Mouse (Mus musculus) midbrain, embryonic 16.5 days (tissue): ENCODE data around the gene F830045P16Rik. TPM values are rescaled to one million over a fixed set of nuclear protein-coding genes. Genes with fewer than 3 reads are reported as not detected.
"Not testable (repeated sequence)": the region's sequence is repeated elsewhere in the genome, so short reads cannot be mapped to it uniquely, and the experiment has no call there.

ENCODE experiments used
- ATAC-seq: fragments of 200-750 bp; cut with Nextera tagmentation; 2 replicates; pipeline ENCODE4 v1.8.0; 2017; ENCODE audit warnings: moderate TSS enrichment
- H3K27ac ChIP-seq: fragments of 300-500 bp; sonication (generic); 2 replicates; pipeline ENCODE4 v1.5.1; 2014; ENCODE audit warnings: mild to moderate bottlenecking, low read length, mixed read lengths
- H3K27me3 ChIP-seq: fragments of 300-500 bp; sonication (generic); 2 replicates; pipeline ENCODE4 v1.6.1; 2014; ENCODE audit warnings: low read depth, low read length, mixed read lengths; ENCODE audit not compliant: control insufficient read depth, insufficient read depth
- H3K36me3 ChIP-seq: fragments of 300-500 bp; sonication (generic); 2 replicates; pipeline ENCODE4 v1.6.1; 2014; ENCODE audit warnings: mild to moderate bottlenecking, low read length, moderate library complexity, mixed read lengths; ENCODE audit not compliant: control insufficient read depth, insufficient read depth
- H3K4me1 ChIP-seq: fragments of 300-500 bp; sonication (generic); 2 replicates; pipeline ENCODE4 v1.6.1; 2014; ENCODE audit warnings: mild to moderate bottlenecking, low read length, mixed read lengths; ENCODE audit not compliant: control insufficient read depth, insufficient read depth
- H3K4me2 ChIP-seq: fragments of 300-500 bp; sonication (generic); 2 replicates; pipeline ENCODE4 v1.6.1; 2014; ENCODE audit warnings: mild to moderate bottlenecking, low read length, mixed read lengths
- H3K4me3 ChIP-seq: fragments of 300-500 bp; sonication (generic); 2 replicates; pipeline ENCODE4 v1.5.1; 2014; ENCODE audit warnings: low read depth, mild to moderate bottlenecking, low read length, moderate library complexity, mixed read lengths
- H3K9ac ChIP-seq: fragments of 300-500 bp; sonication (generic); 2 replicates; pipeline ENCODE4 v1.6.1; 2014; ENCODE audit warnings: low read depth, low read length, mixed read lengths
- H3K9me3 ChIP-seq: fragments of 300-500 bp; sonication (generic); replicated peaks from 2 replicates; pipeline ENCODE4 v1.6.1; 2014; ENCODE audit warnings: mild to moderate bottlenecking, low read length, mixed read lengths; ENCODE audit not compliant: control insufficient read depth, poor library complexity, severe bottlenecking
- WGBS: fragments of 180-500 bp; shearing (Covaris S2); extraction: QIAGEN DNeasy Blood & Tissue Kit; methylation state at CpG from one replicate; pipeline ENCODE4 v1.1.7; 2014; 5-methylcytosine and 5-hydroxymethylcytosine counted together
- polyA plus RNA-seq: library from polyadenylated mRNA; unstranded; fragments of >200 nt; fragmentation: Nextera tagmentation; extraction: Ambion mirVana; gene quantifications from 2 replicates; pipeline ENCODE4 v1.2.1, GENCODE M21; 2015

Gene F830045P16Rik
- polyA plus RNA-seq, 1 experiment from 2014 or later, result not detected

GRCm38 (mm10) chr2:129483150-129483549 is 53.3 kb downstream of the F830045P16Rik start:
- H3K4me2 ChIP-seq, result no peak overlapping the region
- no peak for ATAC-seq
- 95% methylated on average over 3 of the region's 3 CpGs for WGBS

GRCm38 (mm10) chr2:129471905-129472304 is 64.5 kb downstream of the F830045P16Rik start:
- no peaks in the 10 kb centered on the region for H3K4me1 ChIP-seq
- H3K27me3 ChIP-seq, result no peaks in the 10 kb centered on the region
- no peak overlapping the region for H3K27ac ChIP-seq
- no peak for ATAC-seq
- 22% methylated on average over 5 of the region's 5 CpGs for WGBS
- no peak overlapping the region for H3K4me3 ChIP-seq
- no peaks in the 10 kb centered on the region for H3K9me3 ChIP-seq
- H3K9ac ChIP-seq, result no peak overlapping the region
- no peak overlapping the region for H3K4me2 ChIP-seq
- H3K36me3 ChIP-seq, result no peaks in the 10 kb centered on the region

More at GRCm38 (mm10) chr2:129483150-129483549, 53.3 kb downstream of the F830045P16Rik start:
- Histone ChIP-seq H3K27me3 (no peaks in the 10 kb centered on the region), H3K4me3 (no peak overlapping the region), H3K27ac (no peak overlapping the region), H3K4me1 (no peaks in the 10 kb centered on the region), H3K9me3 (no peaks in the 10 kb centered on the region), H3K9ac (no peak overlapping the region), H3K36me3 (no peaks in the 10 kb centered on the region)

GRCm38 (mm10) chr2:129470839-129471238 is 65.6 kb downstream of the F830045P16Rik start:
- ATAC-seq, result no peak
- Histone ChIP-seq H3K4me3 (no peak overlapping the region), H3K36me3 (no peaks in the 10 kb centered on the region), H3K4me2 (no peak overlapping the region), H3K9ac (no peak overlapping the region), H3K27me3 (no peaks in the 10 kb centered on the region), H3K27ac (no peak overlapping the region), H3K9me3 (no peaks in the 10 kb centered on the region), H3K4me1 (no peaks in the 10 kb centered on the region)
- 77% methylated on average over 2 of the region's 2 CpGs for WGBS

GRCm38 (mm10) chr2:129438772-129439171 is 97.6 kb downstream of the F830045P16Rik start:
- H3K4me3 ChIP-seq, H3K27ac ChIP-seq, H3K27me3 ChIP-seq, H3K36me3 ChIP-seq, H3K9ac ChIP-seq, H3K9me3 ChIP-seq, ATAC-seq, H3K4me1 ChIP-seq, H3K4me2 ChIP-seq: not testable (repeated sequence)
- 94% methylated on average over 1 of the region's 1 CpGs for WGBS

- WGBS, result 62% methylated on average over 1 of the region's 1 CpGs
- Histone ChIP-seq H3K4me2 (no peak overlapping the region), H3K27ac (no peak overlapping the region), H3K36me3 (no peaks in the 10 kb centered on the region), H3K9ac (no peak overlapping the region), H3K4me3 (no peak overlapping the region), H3K9me3 (no peaks in the 10 kb centered on the region), H3K4me1 (no peaks in the 10 kb centered on the region), H3K27me3 (no peaks in the 10 kb centered on the region)
- no peak for ATAC-seq
Measured at GRCm38 (mm10) chr2:129435154-129435553, 101.2 kb downstream of the F830045P16Rik start.

- WGBS, result 39% methylated on average over 3 of the region's 3 CpGs
- ATAC-seq, result no peak
- no peak overlapping the region for H3K4me3 ChIP-seq
Measured at GRCm38 (mm10) chr2:129423741-129424140, 112.7 kb downstream of the F830045P16Rik start.

GRCm38 (mm10) chr2:129420897-129421561 is 115.4 kb downstream of the F830045P16Rik start:
- Histone ChIP-seq H3K9ac (no peak overlapping the region), H3K36me3 (no peaks in the 10 kb centered on the region), H3K4me1 (no peaks in the 10 kb centered on the region), H3K27ac (no peak overlapping the region), H3K4me2 (no peak overlapping the region), H3K27me3 (no peaks in the 10 kb centered on the region), H3K9me3 (0 out of 2 replicates have a peak, but pooled peaks cover 4% of the 10 kb centered on the region), H3K4me3 (no peak overlapping the region)
- 94% methylated on average over 10 of the region's 10 CpGs for WGBS
- ATAC-seq, result no peak

More at GRCm38 (mm10) chr2:129423741-129424140, 112.7 kb downstream of the F830045P16Rik start:
- Histone ChIP-seq H3K9ac (no peak overlapping the region), H3K9me3 (0 out of 2 replicates have a peak, but pooled peaks cover 4% of the 10 kb centered on the region), H3K4me2 (no peak overlapping the region), H3K27me3 (no peaks in the 10 kb centered on the region), H3K36me3 (no peaks in the 10 kb centered on the region), H3K4me1 (no peaks in the 10 kb centered on the region), H3K27ac (no peak overlapping the region)

GRCm38 (mm10) chr2:129419361-129419880 is 117.0 kb downstream of the F830045P16Rik start:
- no peak overlapping the region for H3K4me3 ChIP-seq
- H3K27me3 ChIP-seq, result no peaks in the 10 kb centered on the region
- H3K4me2 ChIP-seq, result no peak overlapping the region
- H3K9me3 ChIP-seq, result 0 out of 2 replicates have a peak, but pooled peaks cover 4% of the 10 kb centered on the region
- H3K36me3 ChIP-seq, result no peaks in the 10 kb centered on the region
- H3K4me1 ChIP-seq, result no peaks in the 10 kb centered on the region
- whole genome bisulfite sequencing, result 91% methylated on average over 3 of the region's 3 CpGs
- H3K27ac ChIP-seq, result no peak overlapping the region
- H3K9ac ChIP-seq, result no peak overlapping the region
- no peak for ATAC-seq

- Histone ChIP-seq H3K9me3 (no peaks in the 10 kb centered on the region), H3K27ac (no peak overlapping the region), H3K4me2 (no peak overlapping the region), H3K4me3 (no peak overlapping the region), H3K4me1 (no peaks in the 10 kb centered on the region), H3K36me3 (no peaks in the 10 kb centered on the region), H3K9ac (no peak overlapping the region), H3K27me3 (no peaks in the 10 kb centered on the region)
- peak; percentile 86 for ATAC-seq
- WGBS, result 67% methylated on average over 3 of the region's 3 CpGs
Measured at GRCm38 (mm10) chr2:129414593-129414992, 121.8 kb downstream of the F830045P16Rik start.
